Mouse (Mus musculus) hindbrain, embryonic 16.5 days (tissue): ENCODE measurements around the gene Klra4. TPM values are rescaled to one million over a fixed set of nuclear protein-coding genes. Genes with fewer than 3 reads are reported as not detected.
"Not testable (repeated sequence)": the region's sequence is repeated elsewhere in the genome, so short reads cannot be mapped to it uniquely, and the experiment has no call there.

Experiments used
- ATAC-seq: fragments of 200-750 bp; cut with Nextera tagmentation; 2 replicates; pipeline ENCODE4 v1.8.0; 2017; ENCODE audit warnings: moderate TSS enrichment, moderate library complexity
- H3K27ac ChIP-seq: fragments of 300-500 bp; sonication (generic); 2 replicates; pipeline ENCODE4 v1.5.1; 2014; ENCODE audit warnings: low read depth, mild to moderate bottlenecking, control low read depth, low read length, moderate library complexity
- H3K27me3 ChIP-seq: fragments of 300-500 bp; sonication (generic); replicated peaks from 2 replicates; pipeline ENCODE4 v1.6.1; 2014; ENCODE audit warnings: low read length; ENCODE audit not compliant: control insufficient read depth, insufficient read depth
- H3K36me3 ChIP-seq: fragments of 300-500 bp; sonication (generic); 2 replicates; pipeline ENCODE4 v1.6.1; 2014; ENCODE audit warnings: mild to moderate bottlenecking, low read length, moderate library complexity, mixed read lengths; ENCODE audit not compliant: control insufficient read depth, insufficient read depth
- H3K4me1 ChIP-seq: fragments of 300-500 bp; sonication (generic); 2 replicates; pipeline ENCODE4 v1.6.1; 2014; ENCODE audit warnings: low read depth, low read length; ENCODE audit not compliant: control insufficient read depth, insufficient read depth
- H3K4me2 ChIP-seq: fragments of 300-500 bp; sonication (generic); 2 replicates; pipeline ENCODE4 v1.6.1; 2014; ENCODE audit warnings: mild to moderate bottlenecking, low read length, control low read depth, moderate library complexity
- H3K4me3 ChIP-seq: fragments of 300-500 bp; sonication (generic); 2 replicates; pipeline ENCODE4 v1.5.1; 2014; ENCODE audit warnings: mild to moderate bottlenecking, low read length, control low read depth, moderate library complexity
- H3K9ac ChIP-seq: fragments of 300-500 bp; sonication (generic); 2 replicates; pipeline ENCODE4 v1.6.1; 2014; ENCODE audit warnings: low read depth, mild to moderate bottlenecking, control low read depth, low read length, moderate library complexity
- H3K9me3 ChIP-seq: fragments of 300-500 bp; sonication (generic); 2 replicates; pipeline ENCODE4 v1.6.1; 2014; ENCODE audit warnings: mild to moderate bottlenecking, low read length, moderate library complexity; ENCODE audit not compliant: control insufficient read depth
- WGBS: fragments of 180-500 bp; shearing (Covaris S2); extraction: QIAGEN DNeasy Blood & Tissue Kit; methylation state at CpG from one replicate; pipeline ENCODE4 v1.1.7; 2014; 5-methylcytosine and 5-hydroxymethylcytosine counted together
- polyA plus RNA-seq: library from polyadenylated mRNA; unstranded; fragments of >200 nt; fragmentation: Nextera tagmentation; extraction: Ambion mirVana; gene quantifications from 2 replicates; pipeline ENCODE4 v1.2.1, GENCODE M21; 2015

Klra4 gene
- not detected in 2 replicates for polyA plus RNA-seq

GRCm38 (mm10) chr6:130067171-130067570 is at the start of gene Klra4:
Gene Klra4, minus strand, starts transcription at chr6:130067271.
- not testable (repeated sequence) for H3K27me3 ChIP-seq, H3K9ac ChIP-seq, H3K4me3 ChIP-seq, H3K4me1 ChIP-seq, ATAC-seq, H3K4me2 ChIP-seq, H3K27ac ChIP-seq, H3K9me3 ChIP-seq, H3K36me3 ChIP-seq
- 78% methylated on average over 1 of the region's 1 CpGs for WGBS

- Histone ChIP-seq H3K4me3 (no peak overlapping the region), H3K36me3 (no peaks in the 10 kb centered on the region), H3K9ac (no peak overlapping the region), H3K9me3 (peaks cover 3% of the 10 kb centered on the region; the same call in 1 of the 2 replicates), H3K4me1 (no peaks in the 10 kb centered on the region), H3K4me2 (no peak overlapping the region), H3K27ac (no peak overlapping the region), H3K27me3 (no peaks in the 10 kb centered on the region)
- WGBS, result 86% methylated on average over 1 of the region's 1 CpGs
- ATAC-seq, result no peak
Measured at GRCm38 (mm10) chr6:130110485-130110884, 43.4 kb upstream of the Klra4 start.

GRCm38 (mm10) chr6:130102743-130103142 is 35.7 kb upstream of the Klra4 start:
- H3K4me1 ChIP-seq, H3K36me3 ChIP-seq, H3K27ac ChIP-seq, H3K9me3 ChIP-seq, H3K4me3 ChIP-seq, ATAC-seq, H3K9ac ChIP-seq, H3K27me3 ChIP-seq, H3K4me2 ChIP-seq: not testable (repeated sequence)
- WGBS, result 90% methylated on average over 3 of the region's 3 CpGs

GRCm38 (mm10) chr6:130092336-130092948 is 25.4 kb upstream of the Klra4 start:
- no peaks in the 10 kb centered on the region for H3K36me3 ChIP-seq

GRCm38 (mm10) chr6:130065196-130065595 is 1.9 kb downstream of the Klra4 start:
- no peak overlapping the region for H3K4me3 ChIP-seq
- H3K9me3 ChIP-seq, result 0 out of 2 replicates have a peak, but pooled peaks cover 2% of the 10 kb centered on the region
- H3K27ac ChIP-seq, result no peak overlapping the region
- no peak overlapping the region for H3K9ac ChIP-seq
- no peaks in the 10 kb centered on the region for H3K4me1 ChIP-seq
- H3K36me3 ChIP-seq, result no peaks in the 10 kb centered on the region
- H3K4me2 ChIP-seq, result no peak overlapping the region
- 76% methylated on average over 5 of the region's 5 CpGs for WGBS
- ATAC-seq, result no peak
- no peaks in the 10 kb centered on the region for H3K27me3 ChIP-seq

More at GRCm38 (mm10) chr6:130092336-130092948, 25.4 kb upstream of the Klra4 start:
- no peak overlapping the region for H3K4me2 ChIP-seq
- H3K9ac ChIP-seq, result no peak overlapping the region
- ATAC-seq, result no peak
- no peak overlapping the region for H3K27ac ChIP-seq
- no peak overlapping the region for H3K4me3 ChIP-seq
- H3K9me3 ChIP-seq, result no peaks in the 10 kb centered on the region
- no peaks in the 10 kb centered on the region for H3K4me1 ChIP-seq
- H3K27me3 ChIP-seq, result no peaks in the 10 kb centered on the region
- 78% methylated on average over 5 of the region's 5 CpGs for WGBS

GRCm38 (mm10) chr6:130035146-130035545 is 31.9 kb downstream of the Klra4 start:
- H3K4me1 ChIP-seq, H3K27ac ChIP-seq, H3K9me3 ChIP-seq, H3K27me3 ChIP-seq, H3K36me3 ChIP-seq, H3K4me3 ChIP-seq, ATAC-seq, H3K9ac ChIP-seq, H3K4me2 ChIP-seq: not testable (repeated sequence)
- WGBS, result 57% methylated on average over 4 of the region's 4 CpGs

- not testable (repeated sequence) for H3K27me3 ChIP-seq, H3K27ac ChIP-seq, H3K4me1 ChIP-seq, H3K9ac ChIP-seq, H3K4me2 ChIP-seq, H3K36me3 ChIP-seq, ATAC-seq, H3K4me3 ChIP-seq, H3K9me3 ChIP-seq
Measured at GRCm38 (mm10) chr6:130031493-130032089, 35.5 kb downstream of the Klra4 start.

- no peaks in the 10 kb centered on the region for H3K4me1 ChIP-seq
- no peak within 1 kb of the TSS for H3K27ac ChIP-seq
- no peak for ATAC-seq
- no peaks in the 10 kb centered on the region for H3K9me3 ChIP-seq
- 81% methylated on average over 4 of the region's 4 CpGs for WGBS
- H3K9ac ChIP-seq, result no peak within 1 kb of the TSS
- no peaks in the 10 kb centered on the region for H3K27me3 ChIP-seq
- no peak within 1 kb of the TSS for H3K4me2 ChIP-seq
- H3K36me3 ChIP-seq, result no peaks in the 10 kb centered on the region
- no peak within 1 kb of the TSS for H3K4me3 ChIP-seq
Measured at GRCm38 (mm10) chr6:130026854-130027253, 40.2 kb downstream of the Klra4 start, which contains the start of gene Klra6. Gene Klra6, minus strand, starts transcription at chr6:130026954.
